Mouse (Mus musculus) E14TG2a.4 (cell line): ENCODE measurements around the gene Tspan1.

Experiments used
- CTCF ChIP-seq: conservative IDR thresholded peaks from 2 replicates; pipeline ENCODE4 v1.5.1; 2014; ENCODE audit warnings: low read length
- NANOG ChIP-seq: IDR thresholded peaks from 2 replicates; pipeline ENCODE4 v1.6.1; 2014; ENCODE audit warnings: borderline replicate concordance, low read length, mixed read lengths

- no peak for TF ChIP-seq CTCF
- TF ChIP-seq NANOG, result no peak
Measured at GRCm38 (mm10) chr4:116165708-116166407, 1.5 kb downstream of the Tspan1 start.
